9 mouse cellular contexts compared by ENCODE assay signal in genomic region chr7:34462069-34462468, GRCm38 (mm10).
DNase-seq lines count a peak whose midpoint lies in the region; ATAC-seq and TF ChIP-seq lines count a peak whose summit lies in the region.
"Had no signal": no experiment of that assay in that cellular context is flagged by ENCODE, and none has a peak within 500 bp of the region (broad histone marks: within the 10 kb centered on the region; RNA-seq: fewer than 3 reads in every experiment).

No protein-coding gene starts in this region.

- H3K4me3 ChIP-seq in heart, adult 2 months = no peak overlapping the region
- no peak overlapping the region for H3K4me3 ChIP-seq in neural tube, embryonic 15.5 days (replicated peaks)
- H3K4me3 ChIP-seq in embryonic facial prominence, embryonic 10.5 days = no peak overlapping the region
- H3K4me3 ChIP-seq: limb, embryonic 15.5 days had no signal

- peak; percentile 57 for TF ChIP-seq CTCF in heart, adult 2 months (IDR thresholded peaks at IDR 0.05)

- DNase-seq in heart, adult 2 months = no peak
- DNase-seq in heart, postnatal 25 days (ENCODE audit: low spot score) = no peak
- peak; percentile 19 for DNase-seq in neural tube, embryonic 10.5 days (ENCODE audit: extremely low spot score, low spot score)
- DNase-seq in ZHBTc4 (ENCODE audit: low read depth, low spot score) = peak; percentile 89
- DNase-seq in embryonic facial prominence, embryonic 10.5 days (ENCODE audit: low spot score) = peak; percentile 61
- DNase-seq in retina, embryonic 14.5 days (ENCODE audit: low spot score) = peak; percentile 63
- no peak for DNase-seq in urinary bladder, postnatal 10 days (ENCODE audit: low spot score)

- no peaks in the 10 kb centered on the region for H3K4me1 ChIP-seq in heart, adult 2 months (ENCODE audit: control insufficient read depth, insufficient read depth, low read length)
- H3K4me1 ChIP-seq in neural tube, embryonic 15.5 days = no peaks in the 10 kb centered on the region
- H3K4me1 ChIP-seq in embryonic facial prominence, embryonic 10.5 days = no peaks in the 10 kb centered on the region
- H3K4me1 ChIP-seq: limb, embryonic 15.5 days had no signal

- H3K4me2 ChIP-seq in neural tube, embryonic 15.5 days = no peak overlapping the region
- H3K4me2 ChIP-seq: limb, embryonic 15.5 days had no signal

- TF ChIP-seq POLR2A in heart, adult 2 months (IDR thresholded peaks at IDR 0.05; ENCODE audit: insufficient read depth, low read depth, low read length) = no peak

- H3K9me3 ChIP-seq in neural tube, embryonic 15.5 days (replicated peaks) = no peaks in the 10 kb centered on the region
- no peaks in the 10 kb centered on the region for H3K9me3 ChIP-seq in embryonic facial prominence, embryonic 10.5 days
- H3K9me3 ChIP-seq: limb, embryonic 15.5 days had no signal

- no peak overlapping the region for H3K27ac ChIP-seq in heart, adult 2 months
- no peak overlapping the region for H3K27ac ChIP-seq in neural tube, embryonic 15.5 days (replicated peaks)
- H3K27ac ChIP-seq in embryonic facial prominence, embryonic 10.5 days (replicated peaks) = no peak overlapping the region
- H3K27ac ChIP-seq: limb, embryonic 15.5 days had no signal

- H3K79me2 ChIP-seq in heart, adult 2 months (replicated peaks; ENCODE audit: control insufficient read depth, insufficient read depth, low read length) = no peaks in the 10 kb centered on the region

- no peaks in the 10 kb centered on the region for H3K36me3 ChIP-seq in heart, adult 2 months (ENCODE audit: control insufficient read depth, insufficient read depth, low read length)
- H3K36me3 ChIP-seq in neural tube, embryonic 15.5 days = no peaks in the 10 kb centered on the region
- no peaks in the 10 kb centered on the region for H3K36me3 ChIP-seq in embryonic facial prominence, embryonic 10.5 days (replicated peaks)
- H3K36me3 ChIP-seq: limb, embryonic 15.5 days had no signal

- H3K27me3 ChIP-seq in heart, adult 2 months (ENCODE audit: control insufficient read depth, insufficient read depth, low read length) = no peaks in the 10 kb centered on the region
- no peaks in the 10 kb centered on the region for H3K27me3 ChIP-seq in neural tube, embryonic 15.5 days (replicated peaks)
- no peaks in the 10 kb centered on the region for H3K27me3 ChIP-seq in embryonic facial prominence, embryonic 10.5 days (replicated peaks; ENCODE audit: low read depth, poor library complexity, severe bottlenecking)
- H3K27me3 ChIP-seq: limb, embryonic 15.5 days had no signal

- WGBS in heart, adult 2 months = 56% methylated on average over 9 of the region's 9 CpGs
- 70% methylated on average over 9 of the region's 9 CpGs for WGBS in neural tube, embryonic 15.5 days
- WGBS in embryonic facial prominence, embryonic 10.5 days = 56% methylated on average over 9 of the region's 9 CpGs

- intact Hi-C loops in heart, adult 2 months (cut with DNase I) = no loop called here
- intact Hi-C loops in heart, postnatal 25 days (cut with DNase I) = no loop called here

- no peak overlapping the region for H3K9ac ChIP-seq in heart, adult 2 months (ENCODE audit: low read depth, low read length)
- no peak overlapping the region for H3K9ac ChIP-seq in neural tube, embryonic 15.5 days (replicated peaks)
- H3K9ac ChIP-seq: limb, embryonic 15.5 days had no signal

- no peak for ATAC-seq in neural tube, embryonic 15.5 days (ENCODE audit: low FRiP score)

- TF ChIP-seq EP300 in heart, adult 2 months (IDR thresholded peaks at IDR 0.05; ENCODE audit: insufficient read depth, low read depth, low read length) = no peak

Comparison
In these comparisons a context has a peak if more than half of its experiments do, and no peak if none do; other contexts are left out.
1. DNase-seq: peak in neural tube, embryonic 10.5 days (single experiment), ZHBTc4 (single experiment), embryonic facial prominence, embryonic 10.5 days (single experiment) and retina, embryonic 14.5 days (single experiment); none in heart, adult 2 months (0 of 2), heart, postnatal 25 days (single experiment) and urinary bladder, postnatal 10 days (single experiment).